Mouse (Mus musculus): ENCODE measurements around the gene Qrich2.
"Not testable (repeated sequence)": the region's sequence is repeated elsewhere in the genome, so short reads cannot be mapped to it uniquely, and the experiment has no call there.

Gene Qrich2

GRCm38 (mm10) chr11:116466141-116466540 lies at the start of gene Qrich2:
Gene Qrich2, minus strand, starts transcription at chr11:116466241.
- DNase-seq (ENCODE audit: low spot score), result no peak

GRCm38 (mm10) chr11:116515330-116516020 lies 49.4 kb upstream of the Qrich2 start:
- DNase-seq (ENCODE audit: low spot score), result no peak

- no peak for DNase-seq (ENCODE audit: low spot score)
These were observed 47.5 kb upstream of the Qrich2 start for GRCm38 (mm10) chr11:116513531-116514038.

- no peak for DNase-seq (ENCODE audit: low spot score)
These were observed 46.9 kb upstream of the Qrich2 start for GRCm38 (mm10) chr11:116512987-116513386.

GRCm38 (mm10) chr11:116512154-116512553 lies 46.1 kb upstream of the Qrich2 start:
- no peak for DNase-seq (ENCODE audit: low spot score)

- DNase-seq (ENCODE audit: low spot score), result no peak
These were observed 45.3 kb upstream of the Qrich2 start for GRCm38 (mm10) chr11:116511301-116511868.

GRCm38 (mm10) chr11:116508689-116509088 lies 42.6 kb upstream of the Qrich2 start:
- no peak for DNase-seq (ENCODE audit: low spot score)

- no peak for DNase-seq (ENCODE audit: low spot score)
These were observed 40.3 kb upstream of the Qrich2 start for GRCm38 (mm10) chr11:116506151-116506875.

- no peak for DNase-seq (ENCODE audit: low spot score)
These were observed 39.5 kb upstream of the Qrich2 start for GRCm38 (mm10) chr11:116505573-116505972.

- DNase-seq (ENCODE audit: low spot score), result no peak
These were observed 38.5 kb upstream of the Qrich2 start for GRCm38 (mm10) chr11:116504516-116504915.

- no peak for DNase-seq (ENCODE audit: low spot score)
These were observed 35.1 kb upstream of the Qrich2 start for GRCm38 (mm10) chr11:116501005-116501746.

GRCm38 (mm10) chr11:116499018-116499417 lies 33.0 kb upstream of the Qrich2 start:
- DNase-seq (ENCODE audit: low spot score), result no peak

GRCm38 (mm10) chr11:116498596-116498995 lies 32.6 kb upstream of the Qrich2 start:
- no peak for DNase-seq (ENCODE audit: low spot score)

- DNase-seq (ENCODE audit: low spot score), result no peak
These were observed 31.3 kb upstream of the Qrich2 start for GRCm38 (mm10) chr11:116497313-116497712.

- DNase-seq (ENCODE audit: low spot score), result peak; percentile 62
These were observed 28.6 kb upstream of the Qrich2 start for GRCm38 (mm10) chr11:116494474-116495174.

- DNase-seq (ENCODE audit: low spot score), result peak; percentile 43
These were observed 27.8 kb upstream of the Qrich2 start, which contains the start of gene Prpsap1 for GRCm38 (mm10) chr11:116493795-116494252. Gene Prpsap1, minus strand, starts transcription at chr11:116494202.

- no peak for DNase-seq (ENCODE audit: low spot score)
These were observed 27.1 kb upstream of the Qrich2 start for GRCm38 (mm10) chr11:116493191-116493590.

GRCm38 (mm10) chr11:116492507-116492906 lies 26.5 kb upstream of the Qrich2 start:
- DNase-seq (ENCODE audit: low spot score), result not testable (repeated sequence)

- DNase-seq (ENCODE audit: low spot score), result no peak
These were observed 25.3 kb upstream of the Qrich2 start for GRCm38 (mm10) chr11:116491338-116491737.

GRCm38 (mm10) chr11:116490232-116491107 lies 24.4 kb upstream of the Qrich2 start:
- peak; percentile 90 for DNase-seq (ENCODE audit: low spot score)
